Mouse (Mus musculus): Measurements from ENCODE around the gene Hspb1. TPM values are rescaled to one million over a fixed set of nuclear protein-coding genes. Genes with fewer than 3 reads are reported as not detected.

The Hspb1 gene
- polyA plus RNA-seq, 1 experiment = 71.0 TPM

- Histone ChIP-seq H3K27ac (ENCODE audit: control insufficient read depth, insufficient read depth, low read depth, low read length, poor library complexity) (no peak overlapping the region), H3K4me1 (ENCODE audit: control insufficient read depth, insufficient read depth, low read length) (peaks cover 5% of the 10 kb centered on the region; the same call in 1 of the 2 replicates), H3K4me3 (replicated peaks; ENCODE audit: control insufficient read depth, low read depth, low read length) (no peak overlapping the region)
- WGBS = 67% methylated on average over 10 of the region's 10 CpGs
- TF ChIP-seq POLR2A (IDR thresholded peaks at IDR 0.05; ENCODE audit: borderline replicate concordance, control insufficient read depth, low read depth, low read length) (no peak), CTCF (IDR thresholded peaks at IDR 0.05; ENCODE audit: control insufficient read depth, insufficient read depth, low read length) (no peak)
These were observed 21.9 kb downstream of the Hspb1 start for GRCm38 (mm10) chr5:135909646-135910045.

GRCm38 (mm10) chr5:135910813-135911212 lies 23.1 kb downstream of the Hspb1 start:
- TF ChIP-seq CTCF (IDR thresholded peaks at IDR 0.05; ENCODE audit: control insufficient read depth, insufficient read depth, low read length) (no peak), POLR2A (IDR thresholded peaks at IDR 0.05; ENCODE audit: borderline replicate concordance, control insufficient read depth, low read depth, low read length) (no peak)
- Histone ChIP-seq H3K27ac (ENCODE audit: control insufficient read depth, insufficient read depth, low read depth, low read length, poor library complexity) (no peak overlapping the region), H3K4me1 (ENCODE audit: control insufficient read depth, insufficient read depth, low read length) (peaks cover 5% of the 10 kb centered on the region; the same call in 1 of the 2 replicates), H3K4me3 (replicated peaks; ENCODE audit: control insufficient read depth, low read depth, low read length) (no peak overlapping the region)
- WGBS = 89% methylated on average over 25 of the region's 25 CpGs

GRCm38 (mm10) chr5:135911633-135912220 lies 24.0 kb downstream of the Hspb1 start:
- H3K4me3 ChIP-seq (replicated peaks; ENCODE audit: control insufficient read depth, low read depth, low read length) = no peak overlapping the region
- TF ChIP-seq CTCF (IDR thresholded peaks at IDR 0.05; ENCODE audit: control insufficient read depth, insufficient read depth, low read length) (no peak), POLR2A (IDR thresholded peaks at IDR 0.05; ENCODE audit: borderline replicate concordance, control insufficient read depth, low read depth, low read length) (no peak)
- no peak overlapping the region for H3K27ac ChIP-seq (ENCODE audit: control insufficient read depth, insufficient read depth, low read depth, low read length, poor library complexity)
- H3K4me1 ChIP-seq (ENCODE audit: control insufficient read depth, insufficient read depth, low read length) = peaks cover 4% of the 10 kb centered on the region
- 77% methylated on average over 11 of the region's 11 CpGs for WGBS

- Histone ChIP-seq H3K4me3 (replicated peaks; ENCODE audit: control insufficient read depth, low read depth, low read length) (no peak overlapping the region), H3K27ac (ENCODE audit: control insufficient read depth, insufficient read depth, low read depth, low read length, poor library complexity) (no peak overlapping the region), H3K4me1 (ENCODE audit: control insufficient read depth, insufficient read depth, low read length) (peaks cover 4% of the 10 kb centered on the region)
- no peak for TF ChIP-seq CTCF (IDR thresholded peaks at IDR 0.05; ENCODE audit: control insufficient read depth, insufficient read depth, low read length)
- no peak for TF ChIP-seq POLR2A (IDR thresholded peaks at IDR 0.05; ENCODE audit: borderline replicate concordance, control insufficient read depth, low read depth, low read length)
- 38% methylated on average over 5 of the region's 5 CpGs for WGBS
These were observed 25.5 kb downstream of the Hspb1 start for GRCm38 (mm10) chr5:135913201-135913600.

DNA sequence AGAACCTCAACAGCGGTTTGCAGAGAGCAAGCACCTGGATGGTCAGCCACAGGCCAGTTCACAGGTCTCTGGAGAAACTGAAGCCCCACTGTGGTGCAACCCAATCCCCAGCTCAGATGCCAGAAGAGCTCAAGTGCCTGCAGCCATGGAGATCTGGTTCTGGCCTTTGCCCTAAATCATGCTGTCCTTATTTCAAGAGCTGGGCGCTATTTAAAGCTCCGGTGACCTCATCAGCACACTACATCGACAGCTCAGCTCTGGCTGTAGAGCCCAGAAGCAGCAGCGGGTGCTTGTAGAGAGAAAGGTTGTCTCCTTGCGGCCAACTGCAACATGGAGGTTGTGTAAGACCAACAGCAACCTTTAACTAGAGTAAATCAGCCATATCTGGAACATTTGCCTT lies 26.4 kb downstream of the Hspb1 start:
- Histone ChIP-seq H3K4me1 (ENCODE audit: control insufficient read depth, insufficient read depth, low read length) (peaks cover 4% of the 10 kb centered on the region), H3K27ac (ENCODE audit: control insufficient read depth, insufficient read depth, low read depth, low read length, poor library complexity) (peak overlapping the region; percentile 27), H3K4me3 (replicated peaks; ENCODE audit: control insufficient read depth, low read depth, low read length) (no peak overlapping the region)
- TF ChIP-seq POLR2A (IDR thresholded peaks at IDR 0.05; ENCODE audit: borderline replicate concordance, control insufficient read depth, low read depth, low read length) = no peak
- TF ChIP-seq CTCF (IDR thresholded peaks at IDR 0.05; ENCODE audit: control insufficient read depth, insufficient read depth, low read length) = no peak
- 60% methylated on average over 6 of the region's 6 CpGs for WGBS

GRCm38 (mm10) chr5:135916051-135916565 lies 28.4 kb downstream of the Hspb1 start:
- H3K4me1 ChIP-seq (ENCODE audit: control insufficient read depth, insufficient read depth, low read length) = peaks cover 3% of the 10 kb centered on the region
- 47% methylated on average over 6 of the region's 6 CpGs for WGBS
- no peak overlapping the region for H3K4me3 ChIP-seq (replicated peaks; ENCODE audit: control insufficient read depth, low read depth, low read length)
- H3K27ac ChIP-seq (ENCODE audit: control insufficient read depth, insufficient read depth, low read depth, low read length, poor library complexity) = no peak overlapping the region
- TF ChIP-seq CTCF (IDR thresholded peaks at IDR 0.05; ENCODE audit: control insufficient read depth, insufficient read depth, low read length) = no peak
- TF ChIP-seq POLR2A (IDR thresholded peaks at IDR 0.05; ENCODE audit: borderline replicate concordance, control insufficient read depth, low read depth, low read length) = no peak

- no peak for TF ChIP-seq CTCF (IDR thresholded peaks at IDR 0.05; ENCODE audit: control insufficient read depth, insufficient read depth, low read length)
- no peak for TF ChIP-seq POLR2A (IDR thresholded peaks at IDR 0.05; ENCODE audit: borderline replicate concordance, control insufficient read depth, low read depth, low read length)
- 81% methylated on average over 3 of the region's 3 CpGs for WGBS
- H3K4me3 ChIP-seq (replicated peaks; ENCODE audit: control insufficient read depth, low read depth, low read length) = no peak overlapping the region
- peaks cover 2% of the 10 kb centered on the region for H3K4me1 ChIP-seq (ENCODE audit: control insufficient read depth, insufficient read depth, low read length)
- no peak overlapping the region for H3K27ac ChIP-seq (ENCODE audit: control insufficient read depth, insufficient read depth, low read depth, low read length, poor library complexity)
These were observed 28.9 kb downstream of the Hspb1 start for GRCm38 (mm10) chr5:135916601-135917000.

- Histone ChIP-seq H3K4me3 (replicated peaks; ENCODE audit: control insufficient read depth, low read depth, low read length) (no peak overlapping the region), H3K4me1 (ENCODE audit: control insufficient read depth, insufficient read depth, low read length) (no peaks in the 10 kb centered on the region; the same call in none of the 2 replicates), H3K27ac (ENCODE audit: control insufficient read depth, insufficient read depth, low read depth, low read length, poor library complexity) (no peak overlapping the region)
- 89% methylated on average over 8 of the region's 8 CpGs for WGBS
- TF ChIP-seq POLR2A (IDR thresholded peaks at IDR 0.05; ENCODE audit: borderline replicate concordance, control insufficient read depth, low read depth, low read length) (no peak), CTCF (IDR thresholded peaks at IDR 0.05; ENCODE audit: control insufficient read depth, insufficient read depth, low read length) (no peak)
These were observed 29.8 kb downstream of the Hspb1 start for GRCm38 (mm10) chr5:135917327-135918058.
